Mouse (Mus musculus) mouse embryonic stem cell (cell line): ENCODE measurements around the gene Galnt17.

Experiments used
- in situ Hi-C, 2 experiments: fragments of 300-500 bp; cut with MboI; formaldehyde crosslinking; loops; 1 replicate in 1 of 2; 3 replicates in 1 of 2; pipeline ENCODE4 v1.14.3; 2019 to 2020; ENCODE audit warnings: low sequenced_read_pairs in 2 of 2, low pct_unique_long_range_greater_than_20kb in 1 of 2, mixed read lengths in 1 of 2; ENCODE audit not compliant: unreplicated experiment in 1 of 2

Gene Galnt17

GRCm38 (mm10) chr5:130901736-130902135 lies 406.6 kb downstream of the Galnt17 start:
- in situ Hi-C loops: no loop called here

DNA sequence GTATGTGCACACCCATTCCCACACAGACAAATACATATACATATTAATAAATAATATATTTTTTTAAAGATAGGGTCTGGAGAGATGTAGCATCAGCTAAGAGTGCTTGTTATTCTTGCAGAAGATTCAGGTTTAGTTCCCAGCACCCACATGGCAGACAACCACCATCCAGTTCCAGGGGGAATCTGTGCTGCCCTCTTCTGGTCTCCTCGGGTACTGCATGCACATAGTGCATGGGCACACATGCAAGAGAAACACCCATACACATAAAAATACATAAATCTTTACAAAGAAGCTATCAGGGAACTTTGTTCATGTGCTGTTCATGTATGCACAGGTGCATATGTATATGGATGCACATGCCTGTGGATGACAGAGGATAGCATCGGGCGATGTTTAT lies 412.3 kb downstream of the Galnt17 start:
- in situ Hi-C loops: no loop called here

- in situ Hi-C loops: no loop called here
Measured at GRCm38 (mm10) chr5:130891735-130892134, 416.6 kb downstream of the Galnt17 start.

DNA sequence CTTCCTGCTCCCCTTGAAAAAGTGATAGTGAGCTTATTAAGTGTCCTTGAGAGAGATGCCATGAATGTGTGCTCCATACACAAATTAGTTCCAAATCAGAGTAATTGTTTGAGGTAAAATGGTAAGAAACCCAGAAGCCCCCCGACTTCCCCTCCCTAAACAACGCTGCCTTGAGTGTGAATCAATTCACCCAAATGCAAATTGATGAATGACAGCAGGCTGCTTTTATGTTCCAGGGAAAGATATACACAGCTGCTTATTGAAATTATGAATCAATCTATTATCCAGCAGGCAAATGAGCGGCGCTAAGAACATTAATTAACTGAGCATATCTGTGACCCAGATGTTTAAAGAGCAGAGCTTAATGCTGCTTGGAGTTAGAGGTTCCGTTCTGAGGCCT lies 428.0 kb downstream of the Galnt17 start:
- in situ Hi-C loops: no loop called here

DNA sequence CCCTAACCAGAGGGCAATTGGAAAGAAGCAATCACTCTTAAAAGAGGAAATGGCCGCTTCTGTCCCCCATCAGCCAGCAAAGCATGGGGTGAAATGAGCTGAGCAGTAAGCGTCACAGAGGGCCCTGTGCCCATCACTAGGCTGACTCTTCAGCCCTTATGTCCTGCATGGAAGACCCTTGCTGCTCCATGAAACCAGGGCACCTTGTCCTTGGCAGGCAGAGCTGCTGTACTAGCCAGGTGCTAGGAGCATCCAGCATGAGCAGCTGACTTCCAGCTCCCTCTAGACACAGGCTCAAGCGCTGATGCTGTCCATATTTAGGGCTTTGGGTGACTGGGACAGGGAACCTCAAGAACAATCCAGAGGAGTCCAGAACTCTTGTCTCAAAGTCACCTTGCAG lies 432.9 kb downstream of the Galnt17 start:
- in situ Hi-C loops: no loop called here

DNA sequence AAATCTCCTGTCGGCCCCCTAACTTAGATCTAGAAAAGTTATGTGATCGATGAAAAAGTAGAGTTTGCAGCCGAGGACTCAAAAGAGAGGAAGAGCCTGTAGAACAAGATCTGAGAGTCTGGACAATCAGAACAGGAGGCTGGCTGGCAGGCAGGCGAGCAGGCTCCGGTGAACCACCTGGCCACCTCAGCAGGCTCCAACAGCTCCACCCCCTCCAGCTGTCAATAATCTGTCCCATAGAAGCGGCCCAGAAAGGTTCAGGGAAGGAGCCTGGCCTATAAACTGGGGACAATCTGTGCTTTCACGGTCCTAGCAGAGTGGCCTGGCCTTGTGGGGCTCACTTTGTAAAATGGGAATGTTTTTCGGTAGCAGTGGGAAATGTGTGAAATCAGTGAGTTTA lies 437.2 kb downstream of the Galnt17 start:
- in situ Hi-C loops: no loop called here

- in situ Hi-C loops: no loop called here
Measured at GRCm38 (mm10) chr5:130869869-130870268, 438.4 kb downstream of the Galnt17 start.

GRCm38 (mm10) chr5:130862302-130862701 lies 446.0 kb downstream of the Galnt17 start:
- in situ Hi-C loops: no loop called here

DNA sequence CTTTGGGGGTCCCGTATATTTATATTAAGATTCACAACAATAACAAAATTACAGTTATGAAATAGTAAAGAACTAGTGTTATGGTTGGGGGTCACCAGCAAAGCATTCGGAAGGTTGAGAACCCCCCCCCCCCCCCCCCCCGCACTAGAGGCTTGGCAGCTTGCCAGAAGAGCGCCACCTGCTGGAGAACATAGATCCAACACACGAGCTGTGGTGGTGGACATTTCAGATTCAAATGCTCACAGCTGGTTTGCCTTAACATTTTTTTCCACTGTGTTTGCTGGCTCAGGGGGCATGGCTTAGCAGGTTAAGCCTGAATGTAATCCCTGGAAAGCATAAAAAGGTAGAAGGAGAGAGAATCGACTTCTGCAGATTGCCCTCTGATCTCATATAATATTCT lies 448.6 kb downstream of the Galnt17 start:
- in situ Hi-C loops: no loop called here

DNA sequence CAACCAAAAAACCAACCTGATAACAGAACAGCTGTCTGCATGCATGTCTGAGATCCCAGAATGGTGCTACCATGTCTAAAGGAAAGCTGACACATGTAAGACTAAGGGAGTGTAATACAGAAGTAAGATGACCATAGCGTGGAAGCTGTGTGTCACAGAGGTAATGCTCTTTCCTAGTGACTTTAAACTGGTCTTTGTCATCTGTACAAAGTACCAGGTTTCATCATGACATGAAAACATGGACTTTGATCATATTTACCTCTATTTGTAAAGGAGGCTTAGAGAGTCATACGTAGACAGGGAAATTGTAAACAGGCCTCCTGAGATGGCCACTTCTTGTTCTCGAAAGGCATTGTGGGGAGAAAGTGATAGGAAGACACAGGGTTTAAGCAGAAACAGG lies 449.6 kb downstream of the Galnt17 start:
- in situ Hi-C loops: no loop called here

DNA sequence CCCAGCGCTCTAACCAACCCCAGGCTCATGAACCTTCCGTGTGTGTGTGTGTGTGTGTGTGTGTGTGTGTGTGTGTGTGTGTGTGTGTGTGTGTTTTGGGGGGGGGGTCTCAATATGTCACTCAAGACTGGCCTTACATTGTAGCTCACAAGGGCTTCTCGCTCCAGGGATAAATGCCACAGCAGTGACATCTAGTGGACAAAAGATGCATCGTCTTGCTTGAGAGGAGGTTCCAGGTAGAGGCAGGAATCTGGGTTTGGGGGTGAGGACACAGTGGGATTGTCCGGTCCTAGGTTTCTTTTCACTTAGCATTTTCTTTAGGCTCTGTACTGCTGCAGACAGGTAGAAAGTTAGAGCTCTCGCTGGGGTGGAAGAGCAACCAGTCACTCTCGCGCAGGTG lies 450.1 kb downstream of the Galnt17 start:
- in situ Hi-C loops: no loop called here

- in situ Hi-C loops: no loop called here
Measured at GRCm38 (mm10) chr5:130854430-130854829, 453.9 kb downstream of the Galnt17 start.

DNA sequence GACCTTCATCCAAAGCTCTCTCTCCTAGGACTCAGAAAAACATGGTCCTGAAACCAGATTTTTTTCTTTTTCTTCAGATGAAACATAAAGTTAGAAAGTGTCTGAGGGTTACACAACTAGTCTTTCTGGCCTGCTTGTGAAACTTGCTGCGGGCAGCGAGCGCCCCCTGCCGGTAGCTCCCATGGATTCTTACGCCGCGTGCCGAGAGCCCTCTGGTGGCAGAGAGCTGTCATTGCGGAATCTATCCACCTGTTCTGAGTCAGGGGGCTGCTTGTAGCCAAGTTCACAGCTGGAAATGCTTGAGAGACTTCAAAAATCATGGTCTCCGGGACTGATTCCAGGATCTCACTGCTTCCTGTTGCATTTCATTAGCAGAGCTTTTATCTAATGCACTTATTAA lies 454.9 kb downstream of the Galnt17 start:
- in situ Hi-C loops: no loop called here

DNA sequence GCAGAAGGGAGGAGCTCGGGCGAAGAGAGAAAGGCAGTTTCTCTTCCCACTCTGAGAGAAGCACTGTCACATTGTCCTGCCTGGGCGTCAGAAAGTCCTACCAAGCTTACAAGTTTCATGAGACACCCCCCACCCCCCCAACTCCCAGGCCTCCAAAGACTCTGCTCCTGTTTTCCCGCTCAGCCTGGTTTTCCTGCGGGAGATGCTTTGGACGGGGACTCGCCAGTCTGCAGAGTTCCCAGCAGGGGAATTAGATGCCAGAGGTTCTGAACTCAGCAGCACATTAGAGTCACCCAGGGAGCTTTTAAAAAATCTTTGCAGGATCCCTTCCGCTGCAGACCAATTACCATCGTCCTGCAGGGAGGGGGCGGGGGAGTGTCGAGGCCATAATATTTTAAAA lies 456.1 kb downstream of the Galnt17 start:
- in situ Hi-C loops: no loop called here

DNA sequence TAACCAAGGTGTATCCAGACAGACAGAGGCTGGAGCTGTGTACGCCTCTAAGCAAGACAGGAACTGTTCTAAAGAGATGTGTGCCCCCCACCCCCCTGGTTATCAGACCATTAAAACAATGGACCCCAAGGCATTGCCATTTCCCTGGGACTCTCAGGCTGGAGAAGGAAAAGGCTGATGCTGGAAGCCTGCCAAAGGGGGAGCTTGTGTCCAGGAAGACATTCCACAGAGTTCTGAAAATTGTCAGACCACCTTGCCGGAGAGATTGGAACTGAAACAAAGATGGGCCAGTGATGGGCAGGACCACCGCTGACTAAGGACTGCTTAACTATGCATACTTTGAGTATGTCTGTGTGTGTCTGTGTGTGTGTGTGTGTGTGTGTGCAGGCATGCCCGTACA lies 458.7 kb downstream of the Galnt17 start:
- in situ Hi-C loops: no loop called here

GRCm38 (mm10) chr5:130848562-130848961 lies 459.7 kb downstream of the Galnt17 start:
- in situ Hi-C loops: no loop called here

- in situ Hi-C loops: no loop called here
Measured at GRCm38 (mm10) chr5:130825797-130826196, 482.5 kb downstream of the Galnt17 start.
